Mouse (Mus musculus) embryonic facial prominence, embryonic 14.5 days (tissue): ENCODE data around the gene Zbtb39. TPM values are rescaled to one million over a fixed set of nuclear protein-coding genes. Genes with fewer than 3 reads are reported as not detected.

ENCODE experiments used
- ATAC-seq: fragments of 200-750 bp; cut with Nextera tagmentation; 2 replicates; pipeline ENCODE4 v1.8.0; 2017; ENCODE audit warnings: low read depth, moderate number of reproducible peaks, moderate TSS enrichment
- DNase-seq: peaks from one replicate; pipeline ENCODE4 v3.0.0-alpha.2; 2015; ENCODE audit warnings: low spot score
- H3K27ac ChIP-seq: fragments of 300-500 bp; sonication (generic); replicated peaks from 2 replicates; pipeline ENCODE4 v1.5.1; 2014; ENCODE audit warnings: low read depth, mild to moderate bottlenecking, low read length, moderate library complexity
- H3K27me3 ChIP-seq: fragments of 300-500 bp; sonication (generic); replicated peaks from 2 replicates; pipeline ENCODE4 v1.6.1; 2014; ENCODE audit warnings: low read length; ENCODE audit not compliant: control insufficient read depth, insufficient read depth
- H3K36me3 ChIP-seq: fragments of 300-500 bp; sonication (generic); 2 replicates; pipeline ENCODE4 v1.6.1; 2014; ENCODE audit warnings: low read length, mixed read lengths; ENCODE audit not compliant: control insufficient read depth, insufficient read depth
- H3K4me1 ChIP-seq: fragments of 300-500 bp; sonication (generic); 2 replicates; pipeline ENCODE4 v1.6.1; 2014; ENCODE audit warnings: antibody characterized with exemption, low read length; ENCODE audit not compliant: control insufficient read depth, insufficient read depth
- H3K4me2 ChIP-seq: fragments of 300-500 bp; sonication (generic); 2 replicates; pipeline ENCODE4 v1.6.1; 2014; ENCODE audit warnings: low read depth, mild to moderate bottlenecking, low read length, moderate library complexity, mixed read lengths
- H3K4me3 ChIP-seq: fragments of 300-500 bp; sonication (generic); 2 replicates; pipeline ENCODE4 v1.5.1; 2014; ENCODE audit warnings: low read depth, mild to moderate bottlenecking, low read length
- H3K9ac ChIP-seq: fragments of 300-500 bp; sonication (generic); 2 replicates; pipeline ENCODE4 v1.6.1; 2014; ENCODE audit warnings: low read depth, mild to moderate bottlenecking, low read length, moderate library complexity, mixed read lengths
- H3K9me3 ChIP-seq: fragments of 300-500 bp; sonication (generic); 2 replicates; pipeline ENCODE4 v1.6.1; 2016; ENCODE audit warnings: low read length; ENCODE audit not compliant: control insufficient read depth
- WGBS: fragments of 180-500 bp; shearing (Covaris S2); extraction: QIAGEN DNeasy Blood & Tissue Kit; methylation state at CpG from one replicate; pipeline ENCODE4 v1.1.7; 2014; 5-methylcytosine and 5-hydroxymethylcytosine counted together
- polyA plus RNA-seq: library from polyadenylated mRNA; unstranded; fragments of >200 nt; fragmentation: Nextera tagmentation; extraction: Ambion mirVana; gene quantifications from 2 replicates; pipeline ENCODE4 v1.2.1, GENCODE M21; 2014

Zbtb39 gene
- polyA plus RNA-seq, 1 experiment from 2014 or later, result 3.7 TPM

DNA sequence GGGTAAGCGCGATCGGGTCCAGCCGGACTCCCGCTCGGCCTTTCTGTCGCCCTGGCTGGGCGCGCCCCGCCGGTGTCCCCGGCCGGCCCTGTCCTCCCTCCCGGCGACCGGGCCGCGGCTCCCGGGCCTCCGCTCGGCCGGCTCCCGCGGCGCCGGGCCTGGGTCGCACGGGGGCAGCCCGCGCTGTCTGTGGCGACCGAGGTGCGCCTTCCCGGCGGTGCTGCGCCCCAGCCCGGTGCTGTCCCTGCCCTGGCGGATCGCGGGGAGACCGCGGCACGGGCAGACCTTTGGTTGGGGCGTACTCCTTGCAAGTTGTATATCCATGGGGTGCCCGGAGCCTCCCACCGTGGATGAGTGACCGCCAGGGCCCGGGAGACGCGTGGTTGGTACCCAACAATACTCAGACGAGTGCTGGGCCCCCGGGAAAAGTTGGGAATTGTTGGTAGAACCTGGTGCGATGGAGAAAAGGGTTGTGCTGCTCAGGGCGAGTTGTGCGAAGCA is 373 bp downstream of the Zbtb39 start:
- no peak for DNase-seq
- under 1% methylated on average over 22 of the region's 55 CpGs for WGBS
- peaks cover 35% of the 10 kb centered on the region for H3K36me3 ChIP-seq
- peak overlapping the region; percentile 89 for H3K4me2 ChIP-seq
- no peaks in the 10 kb centered on the region for H3K9me3 ChIP-seq
- H3K4me1 ChIP-seq, result peaks cover 8% of the 10 kb centered on the region; the same call in 1 of the 2 replicates
- peak; percentile 67 for ATAC-seq
- H3K9ac ChIP-seq, result peak overlapping the region; percentile 98
- peak overlapping the region; percentile 95 for H3K4me3 ChIP-seq
- peak overlapping the region; percentile 80 for H3K27ac ChIP-seq
- H3K27me3 ChIP-seq, result no peaks in the 10 kb centered on the region

DNA sequence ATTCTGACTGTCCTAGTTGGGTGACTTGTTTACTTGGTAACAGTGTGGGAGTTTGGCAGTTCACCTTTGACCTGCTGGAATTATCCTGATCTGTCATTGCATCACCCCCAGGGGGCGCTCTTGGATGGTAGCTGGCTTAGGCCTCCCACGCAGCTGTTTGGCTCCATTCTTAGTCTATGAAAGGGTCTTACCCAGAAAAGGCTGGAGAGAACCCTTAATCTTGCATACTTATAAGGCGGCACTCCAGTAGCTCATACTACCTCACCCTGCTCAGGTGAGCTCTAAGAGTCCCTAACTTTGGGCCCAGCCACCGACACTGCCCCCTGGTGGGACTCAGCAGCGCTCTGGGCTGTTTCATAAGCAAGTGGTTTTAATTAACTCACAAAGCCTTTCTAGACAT is 5.3 kb downstream of the Zbtb39 start:
- H3K4me2 ChIP-seq, result no peak overlapping the region
- H3K9ac ChIP-seq, result no peak overlapping the region
- H3K9me3 ChIP-seq, result no peaks in the 10 kb centered on the region
- no peak overlapping the region for H3K27ac ChIP-seq
- peaks cover 8% of the 10 kb centered on the region; the same call in 1 of the 2 replicates for H3K4me1 ChIP-seq
- no peak overlapping the region for H3K4me3 ChIP-seq
- 62% methylated on average over 5 of the region's 5 CpGs for WGBS
- H3K27me3 ChIP-seq, result no peaks in the 10 kb centered on the region
- H3K36me3 ChIP-seq, result peaks cover 69% of the 10 kb centered on the region
- DNase-seq, result no peak
- ATAC-seq, result no peak

DNA sequence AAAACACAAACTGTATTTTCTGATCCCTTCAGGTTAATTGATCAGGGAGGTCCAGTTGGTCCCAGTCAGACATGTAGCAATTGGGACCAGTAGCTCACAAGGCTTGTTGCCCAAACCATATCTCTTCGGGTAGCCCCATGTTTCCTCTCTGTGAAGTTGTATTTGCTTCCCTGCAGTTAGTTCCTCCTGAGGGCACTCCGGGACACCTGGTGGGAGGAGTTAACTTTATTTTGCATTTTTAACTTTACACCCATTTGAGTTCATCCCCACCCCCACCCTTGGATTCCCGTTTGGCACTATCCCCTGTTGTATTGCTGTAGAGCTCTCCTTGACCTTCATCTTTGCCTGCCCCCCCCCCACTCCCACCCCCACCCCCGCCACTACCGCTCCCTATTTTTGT is 6.5 kb downstream of the Zbtb39 start:
- WGBS, result 64% methylated on average over 5 of the region's 5 CpGs
- H3K36me3 ChIP-seq, result peaks cover 69% of the 10 kb centered on the region

DNA sequence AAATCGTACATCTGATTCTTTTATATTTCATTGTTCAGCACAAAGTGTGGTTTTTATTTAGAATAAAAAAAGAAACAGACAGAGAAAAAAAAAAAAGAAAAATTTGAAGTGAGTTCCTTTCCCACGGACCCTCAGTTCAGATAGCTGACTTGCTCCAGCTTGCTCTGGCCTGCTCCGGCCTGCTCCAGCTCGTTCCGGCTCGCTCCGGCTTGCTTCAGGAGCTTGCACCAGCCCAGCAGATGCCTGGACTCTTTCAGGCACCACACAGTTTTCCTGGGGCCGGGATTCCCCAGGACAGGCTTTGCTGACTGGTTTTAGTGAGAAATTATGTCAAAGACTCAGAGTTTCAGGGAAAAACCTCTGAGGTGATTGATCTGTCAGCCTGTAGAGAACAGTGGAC is 7.9 kb downstream of the Zbtb39 start:
- H3K4me3 ChIP-seq, result no peak overlapping the region
- DNase-seq (no peak), ATAC-seq (no peak)
- no peak overlapping the region for H3K9ac ChIP-seq
- WGBS, result 81% methylated on average over 8 of the region's 8 CpGs
- H3K27me3 ChIP-seq, result no peaks in the 10 kb centered on the region
- no peak overlapping the region for H3K4me2 ChIP-seq
- H3K27ac ChIP-seq, result no peak overlapping the region
- no peaks in the 10 kb centered on the region for H3K9me3 ChIP-seq
- no peaks in the 10 kb centered on the region for H3K4me1 ChIP-seq
- H3K36me3 ChIP-seq, result peaks cover 58% of the 10 kb centered on the region

More for the DNA sequence above, 6.5 kb downstream of the Zbtb39 start:
- Histone ChIP-seq H3K4me2 (no peak overlapping the region), H3K27me3 (no peaks in the 10 kb centered on the region), H3K9ac (no peak overlapping the region), H3K4me1 (0 out of 2 replicates have a peak, but pooled peaks cover under 1% of the 10 kb centered on the region), H3K27ac (no peak overlapping the region), H3K9me3 (no peaks in the 10 kb centered on the region), H3K4me3 (no peak overlapping the region)
- no peak for DNase-seq
- no peak for ATAC-seq

DNA sequence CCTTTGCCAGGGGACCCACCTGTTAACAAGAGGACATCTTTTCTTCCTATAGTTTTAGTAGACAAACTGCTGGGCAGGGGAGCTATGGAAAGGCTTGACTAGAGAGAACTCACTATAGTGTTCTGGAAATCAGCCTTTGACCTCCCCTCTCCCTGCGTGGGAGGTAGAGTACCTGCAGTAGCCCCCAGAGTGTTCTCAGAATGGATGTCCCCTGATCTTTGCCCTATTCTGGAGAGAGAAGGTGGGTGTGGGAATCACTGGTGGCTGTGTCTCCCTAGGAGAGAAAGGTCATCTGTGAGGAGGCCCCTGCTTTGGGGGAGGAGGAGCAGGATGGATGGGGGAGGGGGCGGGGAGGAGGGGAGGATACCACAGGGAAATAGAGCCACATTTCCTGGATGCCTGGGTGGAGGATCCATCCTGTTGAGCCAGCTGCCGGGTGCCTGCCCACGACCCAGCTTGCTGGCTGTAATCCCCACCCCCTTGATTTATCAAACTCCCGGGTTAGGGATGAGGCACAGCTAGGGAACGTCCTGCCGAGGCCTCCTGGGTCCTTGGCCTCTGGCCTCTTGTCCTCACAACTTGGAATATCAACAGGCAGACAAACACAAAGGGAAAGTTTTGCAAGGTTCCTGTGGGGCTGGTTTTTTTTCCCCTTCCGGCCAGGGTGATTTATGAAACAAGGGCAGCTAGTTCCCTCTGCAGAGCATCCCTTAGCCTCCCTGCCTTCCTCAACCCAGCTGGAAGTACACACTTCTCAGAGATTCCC is 9.7 kb downstream of the Zbtb39 start:
- no peak for ATAC-seq
- Histone ChIP-seq H3K27me3 (no peaks in the 10 kb centered on the region), H3K9ac (no peak overlapping the region), H3K4me3 (no peak overlapping the region), H3K9me3 (no peaks in the 10 kb centered on the region), H3K4me1 (no peaks in the 10 kb centered on the region), H3K4me2 (peak overlapping the region; percentile 37; the same call in 1 of the 2 replicates), H3K27ac (no peak overlapping the region), H3K36me3 (peaks cover 41% of the 10 kb centered on the region)
- DNase-seq, result no peak
- WGBS, result 6% methylated on average over 7 of the region's 8 CpGs

DNA sequence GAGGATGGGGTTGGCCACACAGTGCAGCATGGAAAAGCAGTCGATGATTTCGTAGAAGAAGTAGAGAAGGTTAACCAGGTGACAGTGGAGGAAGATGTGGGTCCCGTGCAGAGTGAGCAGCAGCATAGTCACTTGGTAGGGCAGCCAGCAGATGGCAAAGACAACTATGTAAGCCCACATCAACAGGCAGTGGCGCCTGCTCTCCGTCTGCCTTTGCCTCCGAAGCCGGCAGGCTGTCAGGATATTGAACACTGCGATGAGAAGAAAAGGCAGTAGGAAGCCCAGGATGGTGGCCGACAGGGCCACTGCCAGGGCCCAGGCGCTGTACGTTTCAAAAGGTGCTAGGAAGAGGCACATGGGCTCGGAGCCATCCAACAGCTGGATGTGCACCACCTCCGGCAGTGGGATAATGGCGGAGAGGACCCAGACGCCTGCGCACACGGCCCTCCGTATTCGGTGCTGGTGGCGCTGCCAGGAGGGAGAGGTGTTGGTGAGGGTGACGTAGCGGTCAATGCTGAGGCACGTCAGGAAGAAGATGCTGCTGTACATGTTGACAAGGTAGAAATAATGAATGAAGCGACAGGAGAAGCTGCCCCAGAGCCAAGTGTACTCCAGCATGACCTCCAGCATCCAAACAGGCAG is 10.9 kb downstream of the Zbtb39 start:
- Histone ChIP-seq H3K4me2 (peak overlapping the region; percentile 37), H3K36me3 (peaks cover 28% of the 10 kb centered on the region), H3K9ac (no peak overlapping the region; the same call in 1 of the 2 replicates), H3K27me3 (no peaks in the 10 kb centered on the region), H3K4me1 (no peaks in the 10 kb centered on the region), H3K27ac (no peak overlapping the region), H3K4me3 (no peak overlapping the region), H3K9me3 (no peaks in the 10 kb centered on the region)
- DNase-seq (no peak), ATAC-seq (no peak)
- WGBS, result 59% methylated on average over 24 of the region's 24 CpGs

DNA sequence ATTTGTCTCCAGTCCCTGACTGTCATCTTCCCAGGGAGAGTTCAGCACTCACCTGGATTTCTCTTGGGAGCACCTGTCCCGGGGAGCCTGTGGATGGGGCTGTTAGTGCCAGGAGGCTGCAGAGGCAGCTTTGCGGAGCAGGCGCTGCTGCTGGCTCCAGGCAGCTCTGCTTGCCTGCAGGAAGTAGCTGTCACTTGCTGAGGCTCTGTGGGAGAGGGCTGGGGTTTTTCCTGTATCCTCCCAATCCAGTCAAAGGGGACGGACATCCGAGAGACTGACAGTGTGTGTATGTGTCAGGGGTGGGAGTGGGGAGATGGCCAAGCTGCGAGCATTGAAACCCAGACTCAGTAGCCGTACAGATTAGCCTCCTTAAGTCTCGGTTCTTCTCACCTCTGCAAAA is 12.2 kb downstream of the Zbtb39 start, which contains the start of gene Gpr182:
Gene Gpr182 (minus strand): TSS at position 185 of the 400 bp plus-strand sequence.
- Histone ChIP-seq H3K9me3 (no peaks in the 10 kb centered on the region), H3K4me3 (no peak within 1 kb of the TSS), H3K27ac (no peak within 1 kb of the TSS), H3K9ac (no peak within 1 kb of the TSS), H3K36me3 (peaks cover 17% of the 10 kb centered on the region), H3K4me1 (no peaks in the 10 kb centered on the region), H3K4me2 (0 out of 2 replicates have a peak within 1 kb of the TSS, but pooled peaks have one; percentile 12), H3K27me3 (no peaks in the 10 kb centered on the region)
- WGBS, result 37% methylated on average over 8 of the region's 8 CpGs
- no peak for DNase-seq
- ATAC-seq, result no peak

DNA sequence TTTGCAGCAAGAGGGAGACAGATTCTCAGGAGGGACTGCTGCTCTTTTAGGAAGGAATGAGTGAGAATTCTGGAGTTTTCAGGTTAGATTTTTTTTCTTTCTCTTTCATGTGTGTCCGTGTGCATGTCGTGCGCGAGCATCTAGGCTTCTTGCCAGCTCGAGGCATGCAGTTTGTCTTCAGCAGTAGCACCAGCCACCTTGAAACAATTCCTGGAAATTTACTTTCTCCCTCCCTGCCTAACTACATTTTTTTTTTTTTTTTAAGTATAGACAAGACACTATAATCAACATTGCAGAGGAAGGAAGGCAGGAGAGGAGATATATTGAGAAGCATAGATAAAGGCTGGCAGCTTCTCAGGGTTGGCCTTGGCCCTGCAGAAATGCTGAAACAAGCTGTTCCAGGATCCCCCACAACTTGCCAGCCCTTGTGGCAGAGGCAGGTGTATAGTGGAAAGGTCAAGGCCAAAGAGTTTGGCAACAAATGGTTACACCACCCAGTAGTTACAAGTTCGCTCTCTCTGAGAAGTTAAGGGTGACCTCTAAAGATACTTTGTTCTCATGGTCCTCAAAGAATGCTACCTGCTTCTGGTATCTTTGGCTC is 15.3 kb downstream of the Zbtb39 start:
- Histone ChIP-seq H3K4me1 (no peaks in the 10 kb centered on the region), H3K27ac (no peak overlapping the region), H3K27me3 (no peaks in the 10 kb centered on the region), H3K4me2 (no peak overlapping the region), H3K9me3 (no peaks in the 10 kb centered on the region), H3K9ac (no peak overlapping the region), H3K4me3 (no peak overlapping the region), H3K36me3 (no peaks in the 10 kb centered on the region)
- DNase-seq (no peak), ATAC-seq (no peak)
- WGBS, result 55% methylated on average over 6 of the region's 6 CpGs
